Mouse (Mus musculus) ES-E14 (cell line): ENCODE results near the gene Abhd2. TPM values are rescaled to one million over a fixed set of nuclear protein-coding genes. Genes with fewer than 3 reads are reported as not detected.

Source experiments
- DNase-seq: peaks from one replicate; pipeline ENCODE4 v3.0.0-alpha.2; 2013; ENCODE audit warnings: low read depth, low spot score
- H3K27ac ChIP-seq: 2 replicates; pipeline ENCODE4 v1.5.1; 2012; ENCODE audit warnings: low read depth, mild to moderate bottlenecking, low read length, moderate library complexity, mixed read lengths; ENCODE audit not compliant: poor library complexity, insufficient read depth, severe bottlenecking
- H3K36me3 ChIP-seq: 2 replicates; pipeline ENCODE4 v1.6.1; 2012; ENCODE audit warnings: mild to moderate bottlenecking, low read length, moderate library complexity, mixed read lengths; ENCODE audit not compliant: control insufficient read depth, poor library complexity, insufficient read depth, severe bottlenecking
- H3K4me1 ChIP-seq, 2 experiments: fragments of 150-350 bp in 1 of 2; sonication (generic) in 1 of 2; 2 replicates each; pipeline ENCODE4 v1.6.1; 2012; ENCODE audit warnings: low read length in 2 of 2, mild to moderate bottlenecking in 1 of 2, mixed read lengths in 1 of 2; ENCODE audit not compliant: control insufficient read depth in 2 of 2, insufficient read depth in 2 of 2, poor library complexity in 1 of 2
- H3K4me3 ChIP-seq, 2 experiments: fragments of 150-350 bp in 1 of 2; sonication (generic) in 1 of 2; 2 replicates each; pipeline ENCODE4 v1.5.1; 2012; ENCODE audit warnings: low read length in 2 of 2, low read depth in 1 of 2, mild to moderate bottlenecking in 1 of 2, mixed read lengths in 1 of 2; ENCODE audit not compliant: insufficient read depth in 1 of 2, poor library complexity in 1 of 2, severe bottlenecking in 1 of 2
- H3K9ac ChIP-seq: 2 replicates; pipeline ENCODE4 v1.6.1; 2012; ENCODE audit warnings: low read depth, mild to moderate bottlenecking, low read length, mixed read lengths; ENCODE audit not compliant: poor library complexity, insufficient read depth, severe bottlenecking
- H3K9me3 ChIP-seq: fragments of 150-350 bp; sonication (generic); 2 replicates; pipeline ENCODE4 v1.6.1; 2012; ENCODE audit warnings: low read depth, mild to moderate bottlenecking, low read length; ENCODE audit not compliant: control insufficient read depth, insufficient read depth
- CHD2 ChIP-seq: IDR thresholded peaks from 2 replicates; pipeline ENCODE4 v1.6.1; 2014; ENCODE audit warnings: mild to moderate bottlenecking, low read depth, low read length, inconsistent platforms
- HCFC1 ChIP-seq: IDR thresholded peaks from 2 replicates; pipeline ENCODE4 v1.6.1; 2012; ENCODE audit warnings: low read length, inconsistent platforms, borderline replicate concordance; ENCODE audit not compliant: insufficient read depth
- MAFK ChIP-seq: IDR thresholded peaks from 2 replicates; pipeline ENCODE4 v1.6.1; 2014; ENCODE audit warnings: mild to moderate bottlenecking, low read depth, low read length, inconsistent platforms; ENCODE audit not compliant: insufficient read depth
- ZC3H11A ChIP-seq: IDR thresholded peaks from 2 replicates; pipeline ENCODE4 v1.6.1; 2012; ENCODE audit warnings: low read depth, mild to moderate bottlenecking, inconsistent platforms, low read length, borderline replicate concordance
- ZNF384 ChIP-seq: IDR thresholded peaks from 2 replicates; pipeline ENCODE4 v1.6.1; 2012; ENCODE audit warnings: low read depth, low read length, inconsistent platforms
- in situ Hi-C, 2 experiments: fragments of 600-800 bp; cut with MboI; formaldehyde crosslinking; loops; one replicate each; pipeline ENCODE4 v1.15.1; 2025; ENCODE audit warnings: low sequenced_read_pairs in 2 of 2, inconsistent platforms in 1 of 2; ENCODE audit not compliant: unreplicated experiment in 2 of 2
- total RNA-seq: library from RNA; depleted of rRNA; stranded (reverse); fragments of 300-350 nt; gene quantifications from 2 replicates; pipeline ENCODE4 v1.2.3, GENCODE M21; 2012

Abhd2 gene
- total RNA-seq, 1 experiment, result 58.9 TPM

DNA sequence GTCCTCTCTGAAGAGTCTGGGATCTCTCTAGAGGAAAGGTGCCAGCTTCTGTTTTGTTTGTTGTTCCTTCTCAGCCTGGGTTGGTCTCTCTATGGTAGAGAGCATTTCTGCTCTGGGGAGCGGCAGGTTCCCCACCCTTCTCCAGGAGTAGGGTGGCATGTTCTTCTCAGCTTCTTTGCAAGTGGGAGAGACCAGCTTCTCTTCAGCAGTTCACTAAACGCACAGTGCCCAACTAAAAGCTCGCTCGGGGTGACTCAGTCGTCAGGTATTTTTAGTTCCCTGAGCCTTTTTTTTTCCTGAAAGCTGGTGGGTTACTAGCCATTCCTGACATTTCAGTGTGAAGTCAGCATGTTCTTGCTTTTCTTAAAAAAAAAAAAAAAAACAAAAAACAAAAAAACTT is 15.4 kb downstream of the Abhd2 start:
- TF ChIP-seq ZC3H11A, result no peak
- 0 out of 2 replicates have a peak, but pooled peaks have one; percentile 38 for TF ChIP-seq ZNF384
- H3K27ac ChIP-seq, result no peak overlapping the region
- in situ Hi-C loops, result no loop called here
- H3K9me3 ChIP-seq, result no peaks in the 10 kb centered on the region
- H3K4me3 ChIP-seq, result no peak overlapping the region
- DNase-seq, result no peak
- H3K4me1 ChIP-seq, result peaks cover 6 to 10% of the 10 kb centered on the region in 2 experiments
- no peak overlapping the region for H3K9ac ChIP-seq
- H3K36me3 ChIP-seq, result no peaks in the 10 kb centered on the region; the same call in 1 of the 2 replicates

- no peak for TF ChIP-seq ZNF384
- no peak for TF ChIP-seq ZC3H11A
- no peak for TF ChIP-seq MAFK
- no peak for TF ChIP-seq HCFC1
- TF ChIP-seq CHD2, result no peak
- Histone ChIP-seq H3K36me3 (peaks cover 4% of the 10 kb centered on the region; the same call in 1 of the 2 replicates), H3K27ac (no peak overlapping the region), H3K4me3 (no peak overlapping the region), H3K9ac (no peak overlapping the region), H3K9me3 (no peaks in the 10 kb centered on the region), H3K4me1 (peaks cover 4 to 18% of the 10 kb centered on the region in 2 experiments; a peak in 3 of 4 replicates)
- no peak for DNase-seq
- in situ Hi-C loops, result no loop called here
Observed at GRCm38 (mm10) chr7:79293605-79294232, 20.7 kb downstream of the Abhd2 start.

- Histone ChIP-seq H3K4me3 (no peak overlapping the region), H3K36me3 (peaks cover 4% of the 10 kb centered on the region; the same call in 1 of the 2 replicates), H3K4me1 (peaks cover 4 to 24% of the 10 kb centered on the region in 2 experiments; a peak in 3 of 4 replicates), H3K9me3 (no peaks in the 10 kb centered on the region), H3K9ac (no peak overlapping the region), H3K27ac (no peak overlapping the region)
- DNase-seq, result no peak
- in situ Hi-C loops, result no loop called here
- no peak for TF ChIP-seq ZNF384
- TF ChIP-seq HCFC1, result no peak
- no peak for TF ChIP-seq ZC3H11A
- no peak for TF ChIP-seq CHD2
- TF ChIP-seq MAFK, result no peak
Observed at GRCm38 (mm10) chr7:79294449-79294980, 21.5 kb downstream of the Abhd2 start.

DNA sequence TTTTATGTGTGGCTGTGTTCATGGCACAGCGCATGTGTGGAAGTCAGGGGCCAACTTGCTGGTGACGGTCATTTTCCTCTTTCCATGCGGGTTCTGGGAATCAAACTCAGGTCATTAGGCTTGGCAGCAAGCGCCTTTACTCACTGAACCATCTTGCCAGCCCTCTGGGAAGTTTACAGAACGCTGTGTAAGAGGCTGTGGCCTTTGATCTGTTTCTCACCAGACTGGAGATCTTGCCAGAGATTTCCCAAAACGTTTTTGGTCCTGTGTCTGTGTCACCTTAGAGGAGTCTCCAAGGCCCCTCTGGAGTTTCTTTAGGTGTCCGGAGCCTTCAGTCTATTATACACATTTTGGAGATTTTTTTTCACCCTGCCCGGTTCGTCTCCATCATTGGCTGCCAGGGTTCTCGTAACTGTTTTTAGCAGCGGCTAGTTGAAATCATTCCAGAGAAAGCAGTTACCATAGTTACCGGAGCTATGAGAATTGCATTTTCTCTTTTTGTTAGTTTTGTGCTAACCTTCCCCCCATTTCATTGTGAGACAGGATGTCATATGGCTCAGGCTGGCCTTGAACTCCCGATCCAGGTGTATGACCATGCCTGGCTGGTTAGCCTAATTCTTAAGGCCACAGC is 22.3 kb downstream of the Abhd2 start:
- in situ Hi-C loops, result no loop called here
- no peak overlapping the region for H3K4me3 ChIP-seq
- peaks cover 4 to 28% of the 10 kb centered on the region in 2 experiments; a peak in 3 of 4 replicates for H3K4me1 ChIP-seq
- no peak overlapping the region for H3K9ac ChIP-seq
- TF ChIP-seq HCFC1 (no peak), CHD2 (no peak), MAFK (no peak), ZNF384 (no peak), ZC3H11A (no peak)
- no peak overlapping the region for H3K27ac ChIP-seq
- DNase-seq, result no peak
- peaks cover 4% of the 10 kb centered on the region; the same call in 1 of the 2 replicates for H3K36me3 ChIP-seq
- no peaks in the 10 kb centered on the region for H3K9me3 ChIP-seq
